Mouse (Mus musculus) kidney, adult 8-10 months (tissue): ENCODE results near the gene Tradd.
"Not testable (repeated sequence)": the region's sequence is repeated elsewhere in the genome, so short reads cannot be mapped to it uniquely, and the experiment has no call there.

Experiments used
- DNase-seq, 2 experiments: peaks; one replicate each; pipeline ENCODE4 v3.0.0; 2022

Gene Tradd

DNA sequence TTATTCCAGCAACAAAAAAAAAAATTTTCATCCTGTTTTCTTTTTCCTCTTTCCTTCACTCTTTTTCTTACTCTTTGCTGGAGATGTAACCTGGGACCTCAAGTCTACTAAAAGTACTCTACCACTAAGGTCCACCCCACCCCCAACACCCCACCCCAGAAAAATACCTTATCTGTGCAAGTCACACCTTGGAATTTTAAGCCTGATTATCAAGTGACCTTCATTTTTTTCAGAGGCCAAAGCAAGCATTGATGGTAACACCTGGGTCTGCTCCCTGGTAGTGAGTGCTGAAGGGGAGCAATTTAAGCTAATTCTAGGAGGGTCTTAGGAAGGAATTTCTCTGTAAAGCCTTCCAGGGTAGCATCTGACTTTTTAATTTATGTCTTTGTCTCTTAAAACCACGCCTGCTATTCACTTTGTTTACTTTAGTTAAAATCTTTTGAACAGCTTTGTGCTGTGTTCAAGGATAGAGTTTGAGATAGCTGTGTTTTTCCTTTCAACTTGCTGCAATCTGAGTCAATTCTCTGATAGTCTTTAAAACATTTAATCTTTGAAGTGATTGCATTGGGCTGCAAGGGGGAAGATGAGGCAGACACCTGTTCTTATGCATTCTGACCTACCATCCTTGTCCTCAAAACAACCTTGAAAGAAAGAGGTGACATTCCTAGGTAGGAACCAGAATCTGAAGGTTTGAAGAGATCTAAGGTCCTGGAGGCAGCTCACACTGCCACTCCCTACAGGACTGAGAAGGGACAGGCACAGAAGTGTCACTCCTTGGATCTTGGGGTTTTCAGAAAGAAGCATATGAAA is 31.1 kb downstream of the Tradd start:
- DNase-seq, result no peak

GRCm38 (mm10) chr8:105232321-105232693 is 32.1 kb downstream of the Tradd start:
- DNase-seq, result not testable (repeated sequence)

DNA sequence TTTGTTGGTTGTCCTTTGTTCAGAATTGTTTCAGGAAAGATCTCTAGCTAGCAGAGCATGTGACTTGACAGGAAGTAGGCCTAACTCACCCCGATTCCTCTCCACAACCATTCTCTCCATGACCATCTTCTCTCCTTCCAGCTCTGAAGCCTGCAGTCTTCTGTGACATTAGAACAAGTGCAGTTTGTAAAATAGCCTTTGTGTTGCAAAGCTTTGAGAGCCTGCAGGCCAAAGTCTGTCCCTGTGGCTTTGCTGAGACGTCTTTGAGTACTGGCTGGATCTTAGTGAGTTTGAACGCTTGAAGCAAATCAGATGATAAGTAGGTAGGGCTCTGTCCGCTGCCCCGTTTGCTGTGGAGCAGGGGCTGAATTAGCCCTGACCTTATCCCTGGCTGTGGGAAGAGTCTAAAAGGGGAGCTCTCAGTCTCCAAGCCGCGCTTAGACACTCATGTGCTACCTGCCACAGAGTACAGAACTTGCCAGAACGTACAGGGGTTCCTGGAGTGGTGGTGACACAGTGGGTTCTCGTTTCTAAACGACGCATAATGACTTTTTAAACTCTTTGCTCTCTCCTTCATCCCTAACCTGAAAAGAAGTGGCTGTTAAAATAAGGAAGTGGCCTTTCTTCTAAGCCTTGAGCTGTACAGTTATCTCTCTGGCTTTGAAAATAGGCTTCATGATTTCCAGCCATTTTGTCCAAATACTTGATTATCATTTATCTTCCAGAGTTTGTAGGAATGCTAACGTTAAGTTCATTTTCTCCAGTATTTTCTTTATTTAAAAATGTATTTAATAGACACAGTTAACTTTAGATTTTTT is 32.7 kb downstream of the Tradd start:
- DNase-seq, result no peak

GRCm38 (mm10) chr8:105225917-105226316 is 38.5 kb downstream of the Tradd start:
- no peak for DNase-seq

DNA sequence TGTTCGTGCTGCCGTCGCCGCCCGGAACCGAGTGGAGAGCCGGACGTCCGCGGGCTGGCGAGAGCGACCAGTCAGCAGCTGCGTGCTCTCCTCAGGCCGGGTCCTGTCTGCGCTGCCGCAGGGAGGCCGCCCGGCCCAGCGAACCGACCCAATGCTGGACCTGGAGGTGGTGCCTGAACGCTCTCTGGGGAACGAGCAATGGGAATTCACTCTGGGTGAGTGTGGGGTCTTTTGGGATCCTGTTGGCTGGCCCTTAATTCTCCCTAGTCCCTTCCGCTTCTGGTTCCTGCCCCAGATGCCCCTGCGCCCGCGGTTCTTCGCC is 39.2 kb downstream of the Tradd start:
- DNase-seq, result no peak

GRCm38 (mm10) chr8:105224413-105225271 is 39.8 kb downstream of the Tradd start, which contains the start of gene D230025D16Rik:
TSS of gene D230025D16Rik (plus strand) at chr8:105225145.
- peak; percentile 93 to 96 for DNase-seq

GRCm38 (mm10) chr8:105223850-105224249 is 40.6 kb downstream of the Tradd start:
- DNase-seq, result no peak

- DNase-seq, result peak in 1 of 2 experiments; percentile 37
These were observed 46.4 kb downstream of the Tradd start for GRCm38 (mm10) chr8:105217926-105218522.

DNA sequence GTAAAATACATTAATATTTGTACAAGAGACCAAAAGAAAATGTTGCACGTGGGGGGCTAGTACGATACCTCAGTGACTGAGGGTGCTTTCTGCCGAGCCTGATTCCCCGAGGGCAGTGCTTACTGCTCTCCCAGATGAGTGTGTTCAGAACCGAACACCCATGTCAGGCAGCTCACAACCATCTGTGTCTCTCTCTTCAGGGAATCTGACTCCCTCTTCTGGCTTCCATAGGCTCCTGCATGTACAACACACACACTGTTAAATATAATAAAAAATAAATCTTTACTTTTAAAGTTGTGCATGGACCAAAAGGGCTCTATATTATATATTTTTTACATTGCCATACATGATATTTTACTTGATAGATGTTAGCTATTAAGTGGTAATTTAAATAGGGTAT is 50.3 kb downstream of the Tradd start:
- no peak for DNase-seq

- no peak for DNase-seq
These were observed 55.0 kb downstream of the Tradd start for GRCm38 (mm10) chr8:105209153-105210110.
